Mouse (Mus musculus) brain, embryonic 14.5 days (tissue): ENCODE results near the gene Comt.

Source experiments
- CTCF ChIP-seq: fragments of 200-500 bp; IDR thresholded peaks from 2 replicates; pipeline ENCODE4 v1.5.1; 2012; ENCODE audit warnings: inconsistent platforms, mild to moderate bottlenecking, moderate library complexity, borderline replicate concordance; ENCODE audit not compliant: insufficient read depth, insufficient read length; ENCODE audit errors: extremely low read depth
- POLR2A ChIP-seq: fragments of 200-500 bp; IDR thresholded peaks from 2 replicates; pipeline ENCODE4 v1.6.1; 2012; ENCODE audit warnings: mild to moderate bottlenecking, inconsistent platforms, borderline replicate concordance; ENCODE audit not compliant: poor library complexity, insufficient read depth, insufficient read length, severe bottlenecking; ENCODE audit errors: extremely low read depth

DNA sequence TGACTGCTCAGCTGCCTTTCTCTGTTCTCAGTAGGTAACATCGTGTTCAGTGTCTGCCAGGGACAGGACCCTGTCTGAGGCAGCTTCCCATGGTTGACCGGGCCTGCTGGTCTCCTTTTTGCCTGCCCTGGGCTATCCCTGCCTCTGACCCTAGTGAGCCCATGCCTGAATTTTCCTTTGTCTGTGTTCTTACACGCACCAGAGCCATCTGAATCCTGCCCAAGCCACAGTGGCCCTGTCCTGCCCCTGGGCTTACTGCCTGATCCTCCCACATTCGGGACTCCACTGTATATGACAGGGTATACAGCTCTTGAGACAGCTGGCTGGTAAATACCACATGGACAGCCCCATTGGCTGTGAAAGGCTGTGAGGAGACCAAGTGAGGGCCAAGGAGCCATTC is 16.9 kb downstream of the Comt start:
- TF ChIP-seq CTCF (no peak), POLR2A (no peak)
